Mouse (Mus musculus): Measurements from ENCODE around the gene Hecw2. TPM values are rescaled to one million over a fixed set of nuclear protein-coding genes. Genes with fewer than 3 reads are reported as not detected.

Gene Hecw2
- polyA plus RNA-seq, 1 experiment from 2014 or later: 2.5 TPM

DNA sequence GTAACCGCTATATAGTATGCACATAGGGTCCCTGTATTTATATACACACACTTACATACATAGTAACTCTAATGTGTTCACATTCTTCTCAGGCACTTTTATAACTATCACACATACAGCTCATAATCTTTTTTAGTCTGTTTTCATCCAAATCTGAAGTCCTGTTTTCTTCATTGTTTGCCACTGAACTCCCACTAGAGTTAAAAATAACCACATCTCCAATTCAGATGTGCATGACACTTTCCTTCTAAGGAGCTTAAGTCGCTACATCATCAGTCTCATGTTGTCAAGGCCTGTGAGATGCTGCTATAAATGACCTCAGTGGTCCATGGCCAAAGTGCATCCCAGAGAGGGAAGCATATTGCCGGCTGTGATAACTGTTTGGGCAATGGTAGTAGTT is 88.2 kb downstream of the Hecw2 start:
- no peaks in the 10 kb centered on the region for H3K27me3 ChIP-seq
- no peaks in the 10 kb centered on the region for H3K36me3 ChIP-seq (ENCODE audit: poor library complexity, severe bottlenecking)
- no peaks in the 10 kb centered on the region for H3K9me3 ChIP-seq (replicated peaks)
- no peak overlapping the region for H3K4me2 ChIP-seq
- H3K4me3 ChIP-seq: no peak overlapping the region
- H3K27ac ChIP-seq: no peak overlapping the region
- no peak for ATAC-seq
- no peaks in the 10 kb centered on the region for H3K4me1 ChIP-seq
- no peak overlapping the region for H3K9ac ChIP-seq
- 89% methylated on average over 3 of the region's 3 CpGs for WGBS

DNA sequence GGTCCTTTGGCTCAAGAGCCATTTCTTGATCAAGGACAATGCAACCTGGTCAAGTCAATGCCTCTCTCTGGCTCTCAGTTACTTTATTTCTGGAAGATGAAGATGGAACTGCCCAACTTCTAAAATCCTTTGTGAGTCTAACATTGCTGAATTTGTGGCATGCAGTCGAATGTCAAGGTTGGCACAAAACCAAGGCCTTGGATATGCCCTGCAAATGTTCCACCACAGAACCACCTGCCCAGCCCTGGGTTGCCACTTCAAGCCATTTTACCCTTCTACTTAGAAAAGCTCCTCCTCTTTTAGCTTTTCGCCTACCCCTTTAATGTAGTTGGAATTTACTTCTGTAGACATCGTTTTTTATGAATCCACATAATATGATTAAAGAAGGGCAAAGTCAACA is 115.3 kb downstream of the Hecw2 start:
- Histone ChIP-seq H3K27ac (no peak overlapping the region), H3K4me2 (no peak overlapping the region), H3K27me3 (no peaks in the 10 kb centered on the region), H3K4me1 (no peaks in the 10 kb centered on the region), H3K4me3 (no peak overlapping the region), H3K9ac (no peak overlapping the region), H3K36me3 (ENCODE audit: poor library complexity, severe bottlenecking) (no peaks in the 10 kb centered on the region), H3K9me3 (replicated peaks) (no peaks in the 10 kb centered on the region)
- ATAC-seq: no peak
- 96% methylated on average over 3 of the region's 3 CpGs for WGBS

DNA sequence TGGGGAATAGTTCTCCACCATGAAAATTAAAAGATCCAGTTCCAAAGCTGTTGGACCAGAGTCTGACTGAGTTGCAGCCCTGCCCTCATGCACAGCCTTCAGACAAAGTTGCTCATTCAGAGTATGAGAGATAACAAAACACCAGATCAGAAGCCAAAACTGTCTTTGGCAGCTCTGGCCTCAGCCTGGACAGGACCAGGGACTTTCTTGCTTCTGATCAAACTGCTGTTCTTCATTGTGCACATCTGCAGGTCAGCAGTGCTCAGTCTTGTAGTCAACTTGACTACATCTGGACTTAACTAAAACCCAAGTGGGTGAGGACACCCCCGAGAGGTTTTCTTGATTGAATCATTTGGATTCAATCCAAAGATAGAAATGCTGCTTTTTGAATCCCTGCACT is 120.5 kb downstream of the Hecw2 start:
- Histone ChIP-seq H3K9ac (no peak overlapping the region), H3K27me3 (no peaks in the 10 kb centered on the region), H3K4me3 (no peak overlapping the region), H3K4me2 (no peak overlapping the region), H3K27ac (no peak overlapping the region), H3K9me3 (replicated peaks) (no peaks in the 10 kb centered on the region), H3K36me3 (ENCODE audit: poor library complexity, severe bottlenecking) (no peaks in the 10 kb centered on the region), H3K4me1 (no peaks in the 10 kb centered on the region)
- 40% methylated on average over 1 of the region's 1 CpGs for WGBS
- ATAC-seq: no peak

DNA sequence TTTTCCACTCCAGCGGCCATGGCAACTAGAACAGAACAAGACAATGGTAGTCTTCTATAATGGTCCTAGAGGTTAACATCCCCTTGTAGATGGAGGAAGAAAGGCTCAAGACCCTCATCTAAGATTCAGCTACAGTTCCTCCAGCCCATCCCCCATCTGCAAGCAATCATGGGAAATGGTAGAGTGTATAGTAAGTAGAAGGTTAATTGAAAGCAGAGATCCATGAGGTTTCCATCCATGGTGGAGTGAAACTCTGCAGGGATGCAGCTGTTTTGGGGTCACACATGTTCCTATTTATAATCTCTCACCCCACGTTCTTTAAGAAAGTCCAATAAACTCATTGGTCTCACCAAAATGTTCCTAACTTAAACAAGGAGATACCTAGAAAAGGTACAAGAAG is 124.8 kb downstream of the Hecw2 start:
- no peak overlapping the region for H3K27ac ChIP-seq
- 84% methylated on average over 2 of the region's 2 CpGs for WGBS
- H3K4me1 ChIP-seq: no peaks in the 10 kb centered on the region
- no peaks in the 10 kb centered on the region for H3K9me3 ChIP-seq (replicated peaks)
- H3K4me2 ChIP-seq: no peak overlapping the region
- H3K4me3 ChIP-seq: no peak overlapping the region
- no peak for ATAC-seq
- H3K27me3 ChIP-seq: no peaks in the 10 kb centered on the region
- H3K36me3 ChIP-seq (ENCODE audit: poor library complexity, severe bottlenecking): no peaks in the 10 kb centered on the region
- no peak overlapping the region for H3K9ac ChIP-seq

DNA sequence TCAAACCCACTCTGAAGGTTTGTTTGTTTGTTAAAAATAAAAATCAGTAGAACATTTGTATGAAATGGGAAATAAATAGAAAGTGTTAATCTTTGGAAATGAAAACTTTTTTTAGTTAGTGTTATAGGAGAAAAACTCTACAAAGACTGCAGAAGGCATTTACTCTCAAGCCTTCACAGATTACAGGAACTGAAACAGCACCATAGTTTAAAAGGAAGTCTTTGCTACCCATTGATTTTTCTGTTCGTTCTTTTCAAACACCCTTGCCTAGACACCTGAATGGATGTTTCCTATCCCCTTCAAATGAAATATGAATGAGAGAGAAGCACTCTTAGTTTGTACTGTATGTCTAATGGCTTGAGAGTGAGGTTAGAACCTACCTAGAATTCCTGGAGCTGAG is 126.7 kb downstream of the Hecw2 start:
- H3K4me1 ChIP-seq: no peaks in the 10 kb centered on the region

DNA sequence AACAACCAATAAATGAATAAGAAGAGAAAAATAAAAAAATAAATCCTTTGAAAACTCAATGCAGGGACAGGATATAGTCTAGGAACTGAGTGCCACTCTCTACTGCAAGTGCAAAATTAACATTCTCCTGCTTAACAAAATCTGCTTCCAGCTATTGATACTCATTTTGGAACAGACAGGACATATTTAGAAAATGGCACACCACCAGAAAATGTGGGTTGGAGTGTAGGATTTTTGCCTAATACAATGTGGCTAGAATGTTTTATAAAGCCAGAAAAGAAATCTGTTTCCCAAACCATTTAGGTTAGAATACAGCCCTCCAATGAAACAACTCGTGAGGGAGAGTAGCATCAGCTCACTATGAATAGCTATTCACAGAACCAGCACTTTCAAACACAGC is 129.5 kb downstream of the Hecw2 start:
- Histone ChIP-seq H3K9ac (no peak overlapping the region), H3K4me3 (no peak overlapping the region), H3K4me1 (no peaks in the 10 kb centered on the region), H3K27me3 (no peaks in the 10 kb centered on the region), H3K27ac (no peak overlapping the region), H3K9me3 (replicated peaks) (no peaks in the 10 kb centered on the region), H3K36me3 (ENCODE audit: poor library complexity, severe bottlenecking) (no peaks in the 10 kb centered on the region), H3K4me2 (no peak overlapping the region)
- WGBS: 66% methylated on average over 1 of the region's 1 CpGs
- ATAC-seq: no peak

More for the DNA sequence above, 126.7 kb downstream of the Hecw2 start:
- Histone ChIP-seq H3K9me3 (replicated peaks) (no peaks in the 10 kb centered on the region), H3K27ac (no peak overlapping the region), H3K4me3 (no peak overlapping the region), H3K9ac (no peak overlapping the region), H3K27me3 (no peaks in the 10 kb centered on the region), H3K4me2 (no peak overlapping the region), H3K36me3 (ENCODE audit: poor library complexity, severe bottlenecking) (no peaks in the 10 kb centered on the region)
- no peak for ATAC-seq
- 86% methylated on average over 1 of the region's 1 CpGs for WGBS

DNA sequence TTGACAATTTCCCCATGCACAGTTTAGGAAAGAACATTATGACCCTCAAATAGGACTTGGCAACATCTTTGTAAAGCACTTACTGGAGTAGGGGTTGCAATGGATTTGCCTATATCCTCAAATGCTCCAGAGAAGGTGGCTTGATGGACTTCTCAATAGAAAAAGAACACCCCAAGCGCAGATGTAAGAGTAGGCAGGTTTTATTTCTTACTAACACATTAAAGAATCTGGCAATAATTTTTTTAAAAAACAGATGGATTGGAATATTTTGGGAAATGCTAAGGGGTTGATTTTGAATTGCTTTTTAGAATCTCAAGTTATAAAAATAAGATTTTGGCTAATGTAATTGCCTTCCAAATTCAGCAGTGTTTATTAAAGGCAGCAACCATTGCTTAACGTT is 133.9 kb downstream of the Hecw2 start:
- no peak for ATAC-seq
- Histone ChIP-seq H3K27ac (no peak overlapping the region), H3K4me2 (no peak overlapping the region), H3K27me3 (no peaks in the 10 kb centered on the region), H3K9ac (no peak overlapping the region), H3K4me3 (no peak overlapping the region), H3K9me3 (replicated peaks) (no peaks in the 10 kb centered on the region), H3K4me1 (no peaks in the 10 kb centered on the region), H3K36me3 (ENCODE audit: poor library complexity, severe bottlenecking) (no peaks in the 10 kb centered on the region)
- 96% methylated on average over 2 of the region's 2 CpGs for WGBS

DNA sequence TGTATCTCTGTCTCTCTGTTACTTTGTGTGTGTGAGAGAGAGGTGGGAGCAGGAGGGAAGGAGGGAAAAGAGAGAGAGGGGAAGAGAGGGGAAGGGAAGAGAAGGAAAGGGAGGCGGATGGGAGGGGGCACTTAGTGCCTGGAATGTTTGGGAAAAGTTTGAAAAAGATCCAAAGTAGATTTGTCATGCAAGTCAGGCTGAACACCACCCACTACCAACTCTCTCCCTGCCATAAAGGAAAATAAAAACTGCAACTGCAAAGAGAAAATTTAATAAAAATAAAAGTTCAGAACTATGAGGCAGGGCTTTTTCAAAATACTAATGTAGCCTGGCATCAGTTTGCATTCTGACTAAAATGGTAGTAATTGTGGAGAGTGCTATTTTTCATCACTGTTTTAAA is 135.2 kb downstream of the Hecw2 start:
- no peak for ATAC-seq
- Histone ChIP-seq H3K4me3 (no peak overlapping the region), H3K27ac (no peak overlapping the region), H3K4me1 (no peaks in the 10 kb centered on the region), H3K9me3 (replicated peaks) (no peaks in the 10 kb centered on the region), H3K27me3 (no peaks in the 10 kb centered on the region), H3K36me3 (ENCODE audit: poor library complexity, severe bottlenecking) (no peaks in the 10 kb centered on the region), H3K9ac (no peak overlapping the region), H3K4me2 (no peak overlapping the region)
- 85% methylated on average over 1 of the region's 1 CpGs for WGBS

DNA sequence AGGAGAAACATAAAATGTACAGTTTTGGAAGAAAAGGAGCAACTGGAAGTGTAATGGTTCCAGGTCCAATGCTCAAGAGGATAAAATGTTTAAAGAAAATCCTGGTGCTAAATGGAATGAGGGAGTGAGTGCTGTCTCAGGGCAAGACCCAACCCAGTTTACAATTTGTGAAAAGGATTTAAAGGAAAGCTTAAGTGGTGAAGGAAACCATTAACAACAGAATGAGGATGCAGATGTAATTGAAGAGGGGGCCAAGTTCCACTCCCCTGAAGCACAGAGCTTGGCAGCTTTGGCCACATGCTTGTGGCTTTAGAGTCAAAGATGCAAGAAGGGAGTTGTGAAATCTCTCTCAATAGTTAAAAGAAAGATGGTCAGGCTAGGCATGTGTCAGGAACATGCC is 142.2 kb downstream of the Hecw2 start:
- no peak for ATAC-seq
- H3K4me2 ChIP-seq: no peak overlapping the region
- no peak overlapping the region for H3K4me3 ChIP-seq
- no peaks in the 10 kb centered on the region for H3K36me3 ChIP-seq (ENCODE audit: poor library complexity, severe bottlenecking)
- no peak overlapping the region for H3K9ac ChIP-seq
- no peak overlapping the region for H3K27ac ChIP-seq
- no peaks in the 10 kb centered on the region for H3K4me1 ChIP-seq
- H3K9me3 ChIP-seq (replicated peaks): no peaks in the 10 kb centered on the region
- no peaks in the 10 kb centered on the region for H3K27me3 ChIP-seq

DNA sequence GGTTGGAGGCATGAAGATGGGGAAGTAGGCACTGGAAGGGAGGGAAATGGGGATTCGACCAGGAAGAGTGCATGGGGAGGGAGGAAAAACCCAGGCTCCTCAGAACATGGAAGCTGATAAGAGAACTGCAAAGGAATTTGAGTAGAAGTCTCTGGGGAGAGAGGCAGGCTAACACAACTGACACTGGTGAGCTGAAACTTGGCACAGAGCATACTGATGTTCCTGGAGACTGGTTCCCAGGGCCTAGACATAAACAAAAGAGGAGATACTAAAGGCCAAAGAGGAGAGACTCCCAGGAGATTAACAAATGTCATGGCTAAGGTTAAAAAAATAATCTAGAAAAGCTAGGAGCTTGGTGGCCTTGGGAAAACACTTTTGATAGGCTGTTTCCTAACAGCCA is 148.0 kb downstream of the Hecw2 start:
- Histone ChIP-seq H3K4me3 (no peak overlapping the region), H3K4me1 (no peaks in the 10 kb centered on the region), H3K9me3 (replicated peaks) (no peaks in the 10 kb centered on the region), H3K27me3 (no peaks in the 10 kb centered on the region), H3K36me3 (ENCODE audit: poor library complexity, severe bottlenecking) (no peaks in the 10 kb centered on the region), H3K9ac (no peak overlapping the region), H3K27ac (no peak overlapping the region), H3K4me2 (no peak overlapping the region)
- WGBS: 83% methylated on average over 1 of the region's 1 CpGs
- no peak for ATAC-seq

DNA sequence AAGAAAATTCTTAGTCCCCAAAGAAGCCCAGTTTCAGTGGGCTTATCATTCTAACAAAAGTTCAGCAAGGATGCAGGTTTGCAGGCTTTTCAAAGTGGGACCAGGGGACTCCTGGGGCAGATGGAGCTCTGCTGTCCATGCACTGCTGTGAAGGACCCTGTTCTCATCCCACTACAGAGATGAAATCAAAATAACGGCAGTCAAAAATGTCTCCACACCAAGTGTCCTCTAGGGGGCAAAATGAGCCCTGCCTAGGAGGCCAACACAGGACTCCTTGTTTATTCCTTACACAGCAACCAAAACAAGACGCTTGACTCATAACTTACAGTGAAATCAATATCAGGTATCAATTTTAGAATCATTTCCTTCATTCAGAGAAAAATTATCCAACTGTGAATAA is 155.9 kb downstream of the Hecw2 start:
- ATAC-seq: 0 out of 2 replicates have a peak, but pooled peaks have one; percentile 57
- Histone ChIP-seq H3K27ac (no peak overlapping the region), H3K27me3 (no peaks in the 10 kb centered on the region), H3K4me1 (no peaks in the 10 kb centered on the region), H3K36me3 (ENCODE audit: poor library complexity, severe bottlenecking) (no peaks in the 10 kb centered on the region), H3K4me2 (no peak overlapping the region), H3K9me3 (replicated peaks) (no peaks in the 10 kb centered on the region), H3K4me3 (no peak overlapping the region), H3K9ac (no peak overlapping the region)
- 45% methylated on average over 2 of the region's 2 CpGs for WGBS

DNA sequence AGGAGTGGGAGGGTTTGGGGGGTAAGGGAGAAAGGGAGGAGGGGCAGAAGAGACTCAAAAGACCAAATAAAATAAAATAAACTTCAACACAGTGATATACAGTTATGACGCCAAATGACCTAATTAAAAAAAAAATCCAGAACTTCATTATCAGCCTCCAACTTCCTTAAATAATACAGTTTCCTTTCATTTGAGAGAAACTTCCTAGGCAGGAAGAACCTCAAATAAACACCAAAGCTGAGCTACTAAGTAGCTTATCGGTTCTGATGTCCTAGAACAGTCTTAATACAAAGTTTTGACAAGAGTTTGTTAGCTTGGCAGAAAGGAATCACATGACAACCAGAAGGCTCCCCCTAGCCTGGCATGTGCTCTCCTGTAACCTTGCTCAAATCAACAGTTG is 177.3 kb downstream of the Hecw2 start:
- 86% methylated on average over 2 of the region's 2 CpGs for WGBS
- no peak for ATAC-seq
- Histone ChIP-seq H3K4me2 (no peak overlapping the region), H3K4me3 (no peak overlapping the region), H3K27ac (no peak overlapping the region), H3K9ac (no peak overlapping the region), H3K9me3 (replicated peaks) (no peaks in the 10 kb centered on the region), H3K4me1 (no peaks in the 10 kb centered on the region), H3K27me3 (no peaks in the 10 kb centered on the region), H3K36me3 (ENCODE audit: poor library complexity, severe bottlenecking) (no peaks in the 10 kb centered on the region)

DNA sequence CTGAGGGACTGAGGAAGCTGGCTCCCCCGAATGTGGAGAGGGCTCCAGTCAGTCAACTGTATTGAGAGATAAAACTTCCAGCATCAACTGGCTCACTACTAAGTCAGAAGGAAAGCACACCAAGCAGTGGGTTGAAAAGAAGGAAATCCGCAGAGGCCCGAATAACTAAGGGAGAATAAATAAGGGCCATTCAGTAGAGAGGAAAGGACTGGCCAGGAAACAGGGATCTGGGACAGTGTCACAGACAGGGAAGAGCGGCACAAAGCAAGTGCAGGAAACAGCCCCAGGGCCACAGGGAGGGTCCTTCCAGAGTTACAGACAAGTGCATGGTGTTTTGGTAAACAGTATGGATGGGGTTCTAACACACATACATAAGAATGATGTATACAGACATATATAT is 179.2 kb downstream of the Hecw2 start:
- no peak overlapping the region for H3K4me2 ChIP-seq
- 75% methylated on average over 4 of the region's 4 CpGs for WGBS
- no peak overlapping the region for H3K4me3 ChIP-seq
- H3K9ac ChIP-seq: no peak overlapping the region
- no peaks in the 10 kb centered on the region for H3K9me3 ChIP-seq (replicated peaks)
- no peak for ATAC-seq
- H3K27ac ChIP-seq: no peak overlapping the region
- H3K27me3 ChIP-seq: no peaks in the 10 kb centered on the region
- no peaks in the 10 kb centered on the region for H3K36me3 ChIP-seq (ENCODE audit: poor library complexity, severe bottlenecking)
- no peaks in the 10 kb centered on the region for H3K4me1 ChIP-seq
